Mouse (Mus musculus) intestine, postnatal 0 days (tissue): ENCODE results near the gene Arhgap15. TPM values are rescaled to one million over a fixed set of nuclear protein-coding genes. Genes with fewer than 3 reads are reported as not detected.

ENCODE experiments used
- ATAC-seq: fragments of 200-750 bp; cut with Nextera tagmentation; 2 replicates; pipeline ENCODE4 v1.8.0; 2017; ENCODE audit warnings: mild to moderate bottlenecking, moderate TSS enrichment, moderate library complexity
- H3K27ac ChIP-seq: fragments of 300-500 bp; sonication (generic); 2 replicates; pipeline ENCODE4 v1.5.1; 2014; ENCODE audit warnings: mild to moderate bottlenecking, low read depth, low read length, moderate library complexity
- H3K27me3 ChIP-seq: fragments of 300-500 bp; sonication (generic); replicated peaks from 2 replicates; pipeline ENCODE4 v1.6.1; 2014; ENCODE audit warnings: low read length, mixed read lengths; ENCODE audit not compliant: control insufficient read depth, insufficient read depth
- H3K36me3 ChIP-seq: fragments of 300-500 bp; sonication (generic); 2 replicates; pipeline ENCODE4 v1.6.1; 2014; ENCODE audit warnings: mild to moderate bottlenecking, moderate library complexity; ENCODE audit not compliant: control insufficient read depth, insufficient read depth
- H3K4me1 ChIP-seq: fragments of 300-500 bp; sonication (generic); replicated peaks from 2 replicates; pipeline ENCODE4 v1.6.1; 2014; ENCODE audit warnings: antibody characterized with exemption, low read length, mixed read lengths; ENCODE audit not compliant: control insufficient read depth, insufficient read depth
- H3K4me2 ChIP-seq: fragments of 300-500 bp; sonication (generic); replicated peaks from 2 replicates; pipeline ENCODE4 v1.6.1; 2014; ENCODE audit warnings: low read depth, mild to moderate bottlenecking, moderate library complexity
- H3K4me3 ChIP-seq: fragments of 300-500 bp; sonication (generic); 2 replicates; pipeline ENCODE4 v1.5.1; 2014; ENCODE audit warnings: low read depth, low read length
- H3K9ac ChIP-seq: fragments of 300-500 bp; sonication (generic); 2 replicates; pipeline ENCODE4 v1.6.1; 2014; ENCODE audit warnings: mild to moderate bottlenecking, low read depth, low read length
- H3K9me3 ChIP-seq: fragments of 300-500 bp; sonication (generic); 2 replicates; pipeline ENCODE4 v1.6.1; 2016; ENCODE audit warnings: mixed run types; ENCODE audit not compliant: control insufficient read depth
- CTCF ChIP-seq: sonication (generic); IDR thresholded peaks from 2 replicates; pipeline ENCODE4 v1.5.1; 2016; ENCODE audit warnings: low read depth, mild to moderate bottlenecking, control low read depth, antibody characterized with exemption, moderate library complexity
- WGBS: fragments of 180-500 bp; shearing (Covaris S2); extraction: QIAGEN DNeasy Blood & Tissue Kit; methylation state at CpG from one replicate; pipeline ENCODE4 v1.1.7; 2014; 5-methylcytosine and 5-hydroxymethylcytosine counted together
- polyA plus RNA-seq: library from polyadenylated mRNA; unstranded; fragments of >200 nt; fragmentation: Nextera tagmentation; extraction: Ambion mirVana; gene quantifications from 2 replicates; pipeline ENCODE4 v1.2.1, GENCODE M21; 2015

Gene Arhgap15
- polyA plus RNA-seq, 1 experiment from 2014 or later: 0.80 TPM

- no peak overlapping the region for H3K4me2 ChIP-seq
- no peaks in the 10 kb centered on the region for H3K27me3 ChIP-seq
- no peaks in the 10 kb centered on the region for H3K4me1 ChIP-seq
- 68% methylated on average over 5 of the region's 5 CpGs for WGBS
- no peak overlapping the region for H3K9ac ChIP-seq
- H3K4me3 ChIP-seq: no peak overlapping the region
- H3K36me3 ChIP-seq: no peaks in the 10 kb centered on the region
- ATAC-seq: no peak
- H3K9me3 ChIP-seq: no peaks in the 10 kb centered on the region
- no peak for TF ChIP-seq CTCF
- H3K27ac ChIP-seq: no peak overlapping the region
Observed at GRCm38 (mm10) chr2:43862709-43863108, 114.1 kb downstream of the Arhgap15 start.

DNA sequence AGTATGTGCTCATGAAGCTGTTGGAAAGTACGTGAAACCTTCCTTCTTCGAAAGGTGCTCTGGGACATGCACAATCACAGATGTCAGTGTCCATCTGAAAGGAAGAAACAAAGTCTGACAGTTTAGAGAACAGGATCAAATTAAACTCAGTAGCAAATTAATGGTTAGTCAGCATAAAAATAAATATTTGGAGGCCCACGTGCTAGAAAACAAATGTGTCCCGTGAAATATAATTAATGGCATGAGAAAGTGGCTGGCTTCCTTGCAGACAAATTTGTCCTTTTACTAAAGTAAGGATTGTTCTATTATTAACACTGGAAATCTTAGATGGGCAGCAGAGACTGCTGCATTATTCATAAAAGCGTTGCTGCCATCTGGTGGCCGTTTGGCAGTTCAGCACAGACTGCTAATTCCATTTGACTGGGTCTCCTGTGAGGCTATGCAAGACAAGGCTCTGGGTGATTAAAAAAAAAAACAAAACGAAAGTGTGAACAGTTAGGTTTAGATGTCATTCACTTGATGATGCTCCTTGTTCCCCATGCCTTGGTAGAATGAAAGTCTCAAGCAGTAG is 153.9 kb downstream of the Arhgap15 start:
- no peak for ATAC-seq
- no peak overlapping the region for H3K9ac ChIP-seq
- peak; percentile 83 for TF ChIP-seq CTCF
- H3K27me3 ChIP-seq: no peaks in the 10 kb centered on the region
- H3K4me1 ChIP-seq: no peaks in the 10 kb centered on the region
- H3K4me3 ChIP-seq: no peak overlapping the region
- no peaks in the 10 kb centered on the region for H3K36me3 ChIP-seq
- no peak overlapping the region for H3K27ac ChIP-seq
- no peaks in the 10 kb centered on the region for H3K9me3 ChIP-seq
- WGBS: 21% methylated on average over 7 of the region's 7 CpGs
- H3K4me2 ChIP-seq: no peak overlapping the region

DNA sequence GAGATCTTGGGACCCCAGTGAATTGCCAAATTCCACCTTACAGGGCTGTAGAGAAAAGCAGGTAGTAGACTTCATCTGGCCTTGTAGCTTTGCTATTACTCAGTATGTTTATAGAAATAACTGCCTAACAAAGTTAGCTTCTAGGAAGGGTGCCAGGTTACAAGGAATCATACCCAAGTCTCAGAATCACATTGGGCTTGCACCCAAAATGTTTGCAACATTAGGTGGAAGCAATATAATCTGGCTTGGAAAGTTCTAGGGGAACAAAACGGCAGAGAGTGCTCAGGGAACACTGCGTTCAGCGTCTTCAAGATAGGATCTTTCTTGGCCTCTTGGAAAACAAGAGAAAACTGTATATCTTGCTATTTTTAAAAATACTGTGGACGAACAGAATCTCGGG is 158.9 kb downstream of the Arhgap15 start:
- ATAC-seq: no peak
- H3K4me2 ChIP-seq: no peak overlapping the region
- no peak overlapping the region for H3K4me3 ChIP-seq
- no peaks in the 10 kb centered on the region for H3K27me3 ChIP-seq
- no peaks in the 10 kb centered on the region for H3K36me3 ChIP-seq
- H3K9me3 ChIP-seq: no peaks in the 10 kb centered on the region
- TF ChIP-seq CTCF: no peak
- no peak overlapping the region for H3K9ac ChIP-seq
- no peak overlapping the region for H3K27ac ChIP-seq
- H3K4me1 ChIP-seq: no peaks in the 10 kb centered on the region
- WGBS: 85% methylated on average over 5 of the region's 5 CpGs

DNA sequence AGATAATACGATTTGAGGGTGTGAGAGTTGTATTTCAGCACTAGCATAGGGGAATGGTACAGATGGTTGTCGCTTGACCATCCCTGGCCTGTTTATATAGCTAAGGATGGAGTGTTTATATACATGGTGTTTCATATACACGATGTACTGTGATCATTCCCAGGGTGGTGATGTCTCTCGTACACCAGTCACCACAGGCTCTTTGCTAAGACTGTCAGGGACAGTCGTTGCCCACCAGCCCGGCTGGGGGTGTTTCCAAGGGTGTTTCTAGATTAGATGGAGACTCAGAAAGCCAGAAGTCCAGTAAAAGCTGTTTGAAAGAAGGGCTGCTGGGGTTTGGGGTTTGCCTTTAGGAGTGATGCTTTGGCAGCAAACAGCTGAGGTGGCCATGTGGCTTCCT is 165.5 kb downstream of the Arhgap15 start:
- Histone ChIP-seq H3K4me3 (no peak overlapping the region), H3K4me1 (no peaks in the 10 kb centered on the region), H3K27me3 (no peaks in the 10 kb centered on the region), H3K9ac (no peak overlapping the region), H3K27ac (no peak overlapping the region), H3K36me3 (no peaks in the 10 kb centered on the region), H3K4me2 (no peak overlapping the region), H3K9me3 (no peaks in the 10 kb centered on the region)
- no peak for TF ChIP-seq CTCF
- WGBS: 71% methylated on average over 6 of the region's 6 CpGs
- ATAC-seq: no peak

GRCm38 (mm10) chr2:43923863-43924340 is 175.3 kb downstream of the Arhgap15 start:
- no peaks in the 10 kb centered on the region for H3K36me3 ChIP-seq
- H3K4me3 ChIP-seq: no peak overlapping the region
- no peak overlapping the region for H3K9ac ChIP-seq
- 90% methylated on average over 5 of the region's 5 CpGs for WGBS
- H3K4me2 ChIP-seq: no peak overlapping the region
- H3K9me3 ChIP-seq: no peaks in the 10 kb centered on the region
- H3K4me1 ChIP-seq: no peaks in the 10 kb centered on the region
- no peak for ATAC-seq
- H3K27ac ChIP-seq: no peak overlapping the region
- TF ChIP-seq CTCF: no peak
- H3K27me3 ChIP-seq: no peaks in the 10 kb centered on the region

- H3K27me3 ChIP-seq: no peaks in the 10 kb centered on the region
- no peak for ATAC-seq
- 84% methylated on average over 3 of the region's 3 CpGs for WGBS
- no peak overlapping the region for H3K9ac ChIP-seq
- H3K36me3 ChIP-seq: no peaks in the 10 kb centered on the region
- H3K4me3 ChIP-seq: no peak overlapping the region
- no peaks in the 10 kb centered on the region for H3K4me1 ChIP-seq
- H3K27ac ChIP-seq: no peak overlapping the region
- TF ChIP-seq CTCF: no peak
- no peaks in the 10 kb centered on the region for H3K9me3 ChIP-seq
- H3K4me2 ChIP-seq: no peak overlapping the region
Observed at GRCm38 (mm10) chr2:43931687-43932086, 183.1 kb downstream of the Arhgap15 start.
